Mouse (Mus musculus) midbrain, embryonic 11.5 days (tissue): Measurements from ENCODE around the gene Degs2. TPM values are rescaled to one million over a fixed set of nuclear protein-coding genes. Genes with fewer than 3 reads are reported as not detected.
A peak's percentile ranks its signal among the peaks of the same experiment; 100 is the strongest.

Experiments
- ATAC-seq: fragments of 200-750 bp; cut with Nextera tagmentation; 2 replicates; pipeline ENCODE4 v1.8.0; 2017; ENCODE audit warnings: moderate TSS enrichment, moderate library complexity; ENCODE audit not compliant: low FRiP score
- DNase-seq: peaks from one replicate; pipeline ENCODE4 v3.0.0; 2015; ENCODE audit warnings: low spot score; ENCODE audit errors: missing footprints
- H3K27ac ChIP-seq: fragments of 300-500 bp; sonication (generic); 2 replicates; pipeline ENCODE4 v1.5.1; 2014; ENCODE audit warnings: low read depth, low read length
- H3K27me3 ChIP-seq: fragments of 300-500 bp; sonication (generic); 2 replicates; pipeline ENCODE4 v1.6.1; 2014; ENCODE audit warnings: mild to moderate bottlenecking, low read length, moderate library complexity, mixed read lengths; ENCODE audit not compliant: control insufficient read depth, insufficient read depth
- H3K36me3 ChIP-seq: fragments of 300-500 bp; sonication (generic); 2 replicates; pipeline ENCODE4 v1.6.1; 2014; ENCODE audit warnings: mild to moderate bottlenecking, low read length, moderate library complexity, mixed read lengths; ENCODE audit not compliant: control insufficient read depth, insufficient read depth
- H3K4me1 ChIP-seq: fragments of 300-500 bp; sonication (generic); 2 replicates; pipeline ENCODE4 v1.6.1; 2014; ENCODE audit warnings: low read length; ENCODE audit not compliant: control insufficient read depth, insufficient read depth
- H3K4me2 ChIP-seq: fragments of 300-500 bp; sonication (generic); 2 replicates; pipeline ENCODE4 v1.6.1; 2014; ENCODE audit warnings: mild to moderate bottlenecking, moderate library complexity
- H3K4me3 ChIP-seq: fragments of 300-500 bp; sonication (generic); 2 replicates; pipeline ENCODE4 v1.5.1; 2014; ENCODE audit warnings: low read depth, low read length
- H3K9ac ChIP-seq: fragments of 300-500 bp; sonication (generic); 2 replicates; pipeline ENCODE4 v1.6.1; 2014; ENCODE audit warnings: low read length
- H3K9me3 ChIP-seq: fragments of 300-500 bp; sonication (generic); 2 replicates; pipeline ENCODE4 v1.6.1; 2016; ENCODE audit warnings: low read length; ENCODE audit not compliant: control insufficient read depth
- WGBS: fragments of 180-500 bp; shearing (Covaris S2); extraction: QIAGEN DNeasy Blood & Tissue Kit; methylation state at CpG from one replicate; pipeline ENCODE4 v1.1.7; 2014; 5-methylcytosine and 5-hydroxymethylcytosine counted together
- polyA plus RNA-seq: library from polyadenylated mRNA; unstranded; fragments of >200 nt; fragmentation: Nextera tagmentation; extraction: Ambion mirVana; gene quantifications from 2 replicates; pipeline ENCODE4 v1.2.1, GENCODE M21; 2014

Degs2 gene
- polyA plus RNA-seq, 1 experiment from 2014 or later = 1.0 TPM

DNA sequence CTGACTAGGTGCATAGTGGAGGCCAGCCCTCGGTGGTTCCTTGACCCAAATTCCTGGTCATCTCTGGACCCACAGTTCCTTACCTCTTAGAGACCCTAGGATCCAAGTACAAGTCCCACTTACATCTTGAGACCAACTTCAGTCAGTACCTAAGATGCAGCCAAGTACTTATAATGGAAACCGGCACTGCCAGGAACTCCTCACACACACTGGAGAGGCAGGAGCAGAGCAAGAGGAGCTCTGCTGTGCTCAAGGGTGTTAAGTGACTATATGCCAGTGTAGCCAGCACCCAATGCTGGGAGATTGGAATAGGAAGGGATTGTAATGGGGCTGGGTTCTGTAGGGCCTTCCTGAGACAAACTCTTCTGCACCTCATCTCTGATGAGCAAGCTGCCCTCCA is 27.2 kb downstream of the Degs2 start:
- H3K9ac ChIP-seq = no peak overlapping the region
- peaks cover 7% of the 10 kb centered on the region; the same call in 1 of the 2 replicates for H3K36me3 ChIP-seq
- DNase-seq = no peak
- H3K4me3 ChIP-seq = no peak overlapping the region
- H3K9me3 ChIP-seq = no peaks in the 10 kb centered on the region
- WGBS = 95% methylated on average over 2 of the region's 2 CpGs
- H3K4me2 ChIP-seq = no peak overlapping the region
- no peak overlapping the region for H3K27ac ChIP-seq
- H3K27me3 ChIP-seq = no peaks in the 10 kb centered on the region
- ATAC-seq = no peak
- no peaks in the 10 kb centered on the region for H3K4me1 ChIP-seq

DNA sequence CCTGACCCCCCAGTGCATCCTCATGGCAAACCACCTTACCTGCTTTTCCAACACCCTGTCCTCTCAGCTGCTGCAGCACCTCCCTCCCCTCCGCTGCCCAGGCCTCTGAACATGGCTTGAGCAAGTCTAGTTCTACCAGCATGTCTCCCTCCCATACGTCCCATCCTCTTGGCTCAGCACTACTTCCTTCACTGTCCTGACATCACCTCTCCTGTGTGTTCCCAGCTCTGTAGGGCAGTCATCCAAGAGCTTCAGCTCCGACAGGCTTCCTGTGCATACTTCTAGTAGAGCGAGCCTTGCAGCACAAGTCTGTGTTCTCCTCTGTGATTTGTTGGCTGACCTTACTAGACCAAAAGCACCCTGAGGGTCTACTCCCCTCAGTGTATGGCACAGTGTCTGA is 27.6 kb downstream of the Degs2 start:
- DNase-seq (no peak), ATAC-seq (no peak)
- Histone ChIP-seq H3K9me3 (no peaks in the 10 kb centered on the region), H3K36me3 (peaks cover 6% of the 10 kb centered on the region; the same call in 1 of the 2 replicates), H3K9ac (no peak overlapping the region), H3K27me3 (no peaks in the 10 kb centered on the region), H3K4me2 (no peak overlapping the region), H3K27ac (no peak overlapping the region), H3K4me3 (no peak overlapping the region), H3K4me1 (no peaks in the 10 kb centered on the region)
- 92% methylated on average over 4 of the region's 4 CpGs for whole genome bisulfite sequencing

DNA sequence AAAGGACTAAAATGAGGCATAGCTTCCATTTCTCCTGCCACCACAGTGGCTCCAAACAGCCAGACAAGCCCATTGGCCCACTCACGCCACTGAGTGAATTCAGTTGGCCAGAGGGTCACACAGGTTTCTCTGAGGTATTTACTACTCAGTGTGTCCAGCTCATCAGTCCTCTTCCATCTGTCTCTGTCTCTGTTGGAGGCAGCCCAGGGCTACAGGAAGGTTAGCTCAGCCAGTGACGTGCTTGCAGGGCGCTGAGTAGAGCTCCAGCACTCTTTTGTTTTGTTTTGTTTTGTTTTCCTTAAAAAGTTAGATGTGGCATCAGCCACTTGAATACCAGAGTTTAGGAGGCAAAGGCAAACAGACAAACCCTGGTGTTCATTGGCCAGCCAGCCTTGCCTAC is 28.6 kb downstream of the Degs2 start:
- ATAC-seq (no peak), DNase-seq (no peak)
- H3K27ac ChIP-seq = no peak overlapping the region
- WGBS = 87% methylated on average over 3 of the region's 3 CpGs
- H3K27me3 ChIP-seq = no peaks in the 10 kb centered on the region
- H3K9me3 ChIP-seq = no peaks in the 10 kb centered on the region
- no peak overlapping the region for H3K9ac ChIP-seq
- peaks cover under 1% of the 10 kb centered on the region; the same call in 1 of the 2 replicates for H3K36me3 ChIP-seq
- H3K4me2 ChIP-seq = no peak overlapping the region
- no peak overlapping the region for H3K4me3 ChIP-seq
- H3K4me1 ChIP-seq = no peaks in the 10 kb centered on the region

DNA sequence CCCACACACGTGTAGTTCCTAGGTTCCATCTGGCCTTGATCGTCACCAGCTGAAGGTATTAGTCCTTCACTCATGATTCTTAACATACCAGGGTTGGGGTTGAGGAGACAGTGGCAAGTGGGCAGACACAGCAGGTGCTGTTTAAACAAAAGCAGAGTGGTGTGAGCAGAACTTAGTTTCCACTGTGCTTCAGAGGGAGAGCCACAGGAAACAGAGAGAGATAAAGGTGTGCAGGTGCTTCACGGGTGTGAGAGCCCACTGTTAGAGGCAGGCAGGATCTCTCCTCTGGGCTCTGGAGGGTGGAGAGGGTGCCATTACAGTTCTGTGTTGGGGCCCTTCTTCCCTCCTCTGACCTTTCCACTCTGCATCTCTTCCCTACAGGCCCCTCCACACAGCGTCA is 29.2 kb downstream of the Degs2 start:
- no peaks in the 10 kb centered on the region; the same call in 1 of the 2 replicates for H3K36me3 ChIP-seq

DNA sequence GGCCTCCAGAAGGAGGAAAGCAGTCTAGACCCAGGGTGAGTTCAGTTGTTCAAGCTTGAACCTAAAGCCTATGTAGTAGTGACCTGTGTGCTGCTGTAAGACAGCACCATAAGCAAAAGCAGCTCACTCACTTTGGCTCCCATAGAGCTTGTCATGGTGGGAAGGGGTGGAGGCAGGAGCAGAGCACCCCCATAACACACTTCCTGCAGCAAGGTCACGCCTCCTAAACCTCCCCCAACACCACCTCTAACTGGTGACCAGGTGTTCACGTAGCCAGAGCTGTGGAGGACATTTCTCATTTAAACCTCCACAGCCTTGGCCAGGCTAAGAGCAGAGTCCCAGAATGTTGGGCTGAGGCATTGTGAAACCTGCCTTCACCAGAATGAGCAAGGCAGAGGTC is 30.6 kb downstream of the Degs2 start:
- Histone ChIP-seq H3K4me3 (no peak overlapping the region), H3K27me3 (no peaks in the 10 kb centered on the region), H3K9me3 (no peaks in the 10 kb centered on the region), H3K36me3 (no peaks in the 10 kb centered on the region; the same call in 1 of the 2 replicates), H3K4me2 (no peak overlapping the region), H3K9ac (no peak overlapping the region), H3K4me1 (peaks cover 3% of the 10 kb centered on the region; the same call in 1 of the 2 replicates), H3K27ac (no peak overlapping the region)
- no peak for ATAC-seq
- DNase-seq = no peak
- 95% methylated on average over 2 of the region's 2 CpGs for WGBS

More for the DNA sequence above, 29.2 kb downstream of the Degs2 start:
- no peak for DNase-seq
- no peaks in the 10 kb centered on the region for H3K27me3 ChIP-seq
- no peaks in the 10 kb centered on the region for H3K4me1 ChIP-seq
- no peaks in the 10 kb centered on the region for H3K9me3 ChIP-seq
- WGBS = 91% methylated on average over 4 of the region's 4 CpGs
- no peak overlapping the region for H3K27ac ChIP-seq
- no peak for ATAC-seq
- H3K4me2 ChIP-seq = no peak overlapping the region
- H3K4me3 ChIP-seq = no peak overlapping the region
- no peak overlapping the region for H3K9ac ChIP-seq

DNA sequence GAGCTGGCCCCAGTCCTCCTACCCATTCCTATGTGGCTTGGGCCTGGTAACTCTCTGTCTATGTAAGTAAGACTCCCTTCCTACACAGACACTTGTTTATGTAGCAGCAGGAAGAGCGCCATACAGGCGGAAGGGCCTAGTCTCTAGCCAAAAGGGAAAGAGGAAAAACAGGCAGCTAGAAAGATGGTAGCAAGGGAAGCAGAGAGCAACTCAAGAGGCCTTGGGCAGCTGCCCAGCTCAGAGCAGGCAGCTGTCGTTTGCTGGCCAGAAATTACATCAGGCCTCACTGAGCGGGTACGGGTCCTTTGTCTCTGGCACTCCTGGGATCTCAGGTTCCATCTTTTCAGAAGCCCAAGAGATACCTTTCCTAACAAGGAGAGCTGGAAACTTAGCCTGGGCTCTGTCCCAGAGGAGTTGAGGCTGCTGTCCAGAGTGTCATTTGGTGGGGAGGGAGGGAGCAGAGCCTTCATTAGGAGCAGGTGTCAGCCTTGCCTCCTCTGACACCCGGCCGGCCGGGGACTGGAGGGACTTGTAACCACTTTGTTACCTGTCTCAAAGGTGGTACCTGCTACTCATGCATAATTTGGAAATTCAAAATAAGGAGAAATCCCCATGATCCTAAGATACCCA is 33.4 kb downstream of the Degs2 start:
- H3K36me3 ChIP-seq = peaks cover 2% of the 10 kb centered on the region; the same call in 1 of the 2 replicates
- WGBS = 90% methylated on average over 8 of the region's 8 CpGs
- H3K9me3 ChIP-seq = no peaks in the 10 kb centered on the region
- H3K4me3 ChIP-seq = no peak overlapping the region
- ATAC-seq = no peak
- H3K4me1 ChIP-seq = peaks cover 3% of the 10 kb centered on the region; the same call in 1 of the 2 replicates
- H3K27ac ChIP-seq = no peak overlapping the region
- H3K27me3 ChIP-seq = no peaks in the 10 kb centered on the region
- H3K4me2 ChIP-seq = no peak overlapping the region
- no peak overlapping the region for H3K9ac ChIP-seq
- no peak for DNase-seq

DNA sequence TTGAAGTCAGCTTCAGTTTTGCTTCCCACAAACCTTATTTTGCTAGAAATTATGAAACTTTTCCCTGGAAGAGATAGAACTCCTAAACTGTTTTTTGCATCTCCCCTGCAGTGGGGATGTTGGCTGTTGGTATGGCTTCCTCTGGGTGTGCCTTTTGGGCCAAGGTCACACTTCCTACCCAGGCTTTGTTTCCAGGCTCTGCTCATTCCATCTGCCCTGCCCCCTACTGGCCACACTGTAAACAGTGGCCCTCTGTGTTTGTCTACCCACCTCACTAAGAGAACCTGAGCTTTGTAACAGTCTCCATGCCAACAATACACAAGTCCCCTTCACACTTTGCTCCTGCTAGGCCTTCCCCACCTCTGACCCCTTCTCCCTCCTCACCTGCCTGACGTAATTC is 44.8 kb downstream of the Degs2 start:
- Histone ChIP-seq H3K4me3 (no peak overlapping the region), H3K4me1 (no peaks in the 10 kb centered on the region), H3K9me3 (no peaks in the 10 kb centered on the region), H3K9ac (no peak overlapping the region), H3K27ac (no peak overlapping the region), H3K4me2 (no peak overlapping the region), H3K36me3 (peaks cover 20% of the 10 kb centered on the region), H3K27me3 (no peaks in the 10 kb centered on the region)
- ATAC-seq = no peak
- DNase-seq = peak; percentile 88
- 73% methylated on average over 1 of the region's 1 CpGs for WGBS

DNA sequence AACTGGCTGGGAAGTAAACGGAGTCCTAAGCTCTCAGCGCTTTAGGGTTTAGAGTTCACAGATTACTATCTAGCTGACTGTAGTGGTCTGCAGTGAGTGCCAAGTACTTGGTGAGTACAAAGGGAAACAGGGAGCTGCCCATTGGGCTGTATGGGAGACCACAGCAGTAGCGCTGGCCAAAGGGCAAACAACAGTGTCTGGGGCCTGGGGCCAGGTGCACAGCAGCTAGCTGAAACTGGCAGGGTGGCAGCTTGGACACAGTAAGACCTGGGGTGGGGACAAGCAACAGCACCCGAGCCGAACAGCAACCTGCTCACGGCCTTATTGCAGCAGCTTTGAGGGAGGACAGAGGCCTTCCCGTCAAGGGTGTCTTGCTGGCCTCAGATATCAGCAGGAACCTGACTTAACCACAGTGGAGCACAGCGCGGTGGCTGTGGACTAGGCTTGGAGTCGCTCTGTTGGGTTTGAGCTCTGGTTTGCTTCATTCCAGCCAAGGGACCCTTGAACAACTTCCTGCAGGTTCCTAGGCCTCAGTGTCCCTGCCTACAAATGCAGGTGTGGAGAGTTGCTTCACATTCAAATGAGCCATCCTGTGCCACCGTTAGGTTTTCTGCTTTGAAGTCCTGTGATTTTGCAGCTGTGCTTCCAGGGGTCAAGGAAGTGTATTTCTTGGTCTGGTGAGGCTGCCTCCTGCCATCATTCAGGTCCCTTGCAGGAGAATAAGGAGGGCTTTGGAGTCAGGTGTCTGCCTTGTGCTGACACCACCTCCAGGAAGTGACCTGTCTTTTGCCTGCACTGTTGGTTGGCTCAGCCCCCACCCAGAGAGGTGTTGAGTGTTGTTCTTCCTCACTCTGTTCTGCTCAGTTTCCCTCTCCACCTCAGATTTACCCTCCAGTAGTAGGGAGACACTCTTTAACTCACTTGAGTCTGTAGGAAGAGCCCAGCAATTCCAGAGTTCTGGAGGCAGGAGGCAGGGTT is 48.5 kb downstream of the Degs2 start:
- DNase-seq = no peak
- Histone ChIP-seq H3K9ac (no peak overlapping the region), H3K9me3 (no peaks in the 10 kb centered on the region), H3K27ac (no peak overlapping the region), H3K4me2 (no peak overlapping the region), H3K4me3 (no peak overlapping the region), H3K36me3 (peaks cover 20% of the 10 kb centered on the region), H3K4me1 (no peaks in the 10 kb centered on the region), H3K27me3 (no peaks in the 10 kb centered on the region)
- WGBS = 90% methylated on average over 11 of the region's 11 CpGs
- ATAC-seq = no peak

DNA sequence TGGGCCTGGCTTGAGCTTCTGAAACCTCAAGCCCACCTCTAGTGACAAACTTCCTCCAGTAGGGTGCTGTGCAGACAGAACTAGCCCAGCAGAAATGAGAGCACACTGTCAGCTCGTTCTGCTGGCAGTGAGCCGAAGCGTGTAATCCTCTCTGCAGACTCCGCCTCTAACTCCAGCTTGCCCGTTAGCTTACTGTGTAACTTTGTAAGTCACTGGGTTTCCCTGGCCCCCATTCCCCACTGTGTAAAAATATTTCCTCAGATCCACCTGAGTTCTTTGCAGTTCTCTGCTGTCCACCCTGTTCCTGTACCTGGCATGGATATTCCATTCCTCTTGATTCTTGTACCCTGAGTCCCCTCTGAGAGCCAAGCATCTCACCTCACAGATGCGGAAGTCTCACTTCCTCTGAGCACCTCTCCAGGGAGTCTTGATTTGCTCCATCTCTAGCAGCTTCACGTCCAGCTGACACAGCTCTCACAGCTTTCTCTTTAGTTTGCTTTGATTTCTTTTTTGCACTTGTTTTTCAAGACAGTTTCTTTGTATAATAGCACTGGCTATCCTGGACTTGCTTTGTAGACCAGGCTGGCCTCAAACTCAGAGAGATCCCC is 51.0 kb downstream of the Degs2 start:
- no peaks in the 10 kb centered on the region for H3K4me1 ChIP-seq
- no peaks in the 10 kb centered on the region for H3K27me3 ChIP-seq
- H3K4me2 ChIP-seq = no peak overlapping the region
- DNase-seq (no peak), ATAC-seq (no peak)
- WGBS = 62% methylated on average over 7 of the region's 7 CpGs
- no peak overlapping the region for H3K4me3 ChIP-seq
- no peaks in the 10 kb centered on the region for H3K9me3 ChIP-seq
- no peak overlapping the region for H3K27ac ChIP-seq
- H3K36me3 ChIP-seq = peaks cover 21% of the 10 kb centered on the region
- H3K9ac ChIP-seq = no peak overlapping the region
